Mouse (Mus musculus): ENCODE data around the gene Tent5c.

DNA sequence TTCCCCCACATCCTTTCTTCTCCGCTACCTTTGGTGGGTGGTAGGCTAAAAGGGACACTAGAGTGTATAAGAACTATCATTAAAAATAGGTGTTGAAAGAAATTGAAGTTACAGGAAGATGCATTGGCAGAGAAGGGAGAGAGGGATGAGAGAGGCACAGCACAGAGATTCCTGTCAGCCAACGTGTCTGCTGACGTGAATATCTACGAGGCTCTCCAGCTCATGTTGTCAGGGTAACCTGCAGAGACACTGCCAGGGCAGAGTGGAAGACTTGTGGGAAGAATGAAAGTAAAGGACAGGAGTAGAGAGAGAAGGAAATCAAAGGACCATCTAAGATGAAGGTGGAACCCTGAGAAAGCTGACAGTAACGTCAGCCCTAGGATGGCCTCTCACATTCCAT lies 73.5 kb downstream of the Tent5c start:
- TF ChIP-seq CTCF (IDR thresholded peaks at IDR 0.05; ENCODE audit: low read depth) (no peak), EP300 (IDR thresholded peaks at IDR 0.05; ENCODE audit: low read depth) (no peak)

Measured in liver, postnatal 0 days (tissue).